Mouse (Mus musculus) urinary bladder, adult 2 months (tissue): Measurements from ENCODE around the gene 1700020D05Rik. TPM values are rescaled to one million over a fixed set of nuclear protein-coding genes. Genes with fewer than 3 reads are reported as not detected.
"Not testable (repeated sequence)": the region's sequence is repeated elsewhere in the genome, so short reads cannot be mapped to it uniquely, and the experiment has no call there.

Source experiments
- DNase-seq: peaks from one replicate; pipeline ENCODE4 v3.0.0; 2022; ENCODE audit warnings: low spot score
- polyA plus RNA-seq: library from polyadenylated mRNA; depleted of rRNA; stranded (reverse); fragments of >200 nt; gene quantifications from 2 replicates; pipeline ENCODE4 v1.2.3, GENCODE M21; 2012

Gene 1700020D05Rik
- polyA plus RNA-seq, 1 experiment, result 1.5 TPM

DNA sequence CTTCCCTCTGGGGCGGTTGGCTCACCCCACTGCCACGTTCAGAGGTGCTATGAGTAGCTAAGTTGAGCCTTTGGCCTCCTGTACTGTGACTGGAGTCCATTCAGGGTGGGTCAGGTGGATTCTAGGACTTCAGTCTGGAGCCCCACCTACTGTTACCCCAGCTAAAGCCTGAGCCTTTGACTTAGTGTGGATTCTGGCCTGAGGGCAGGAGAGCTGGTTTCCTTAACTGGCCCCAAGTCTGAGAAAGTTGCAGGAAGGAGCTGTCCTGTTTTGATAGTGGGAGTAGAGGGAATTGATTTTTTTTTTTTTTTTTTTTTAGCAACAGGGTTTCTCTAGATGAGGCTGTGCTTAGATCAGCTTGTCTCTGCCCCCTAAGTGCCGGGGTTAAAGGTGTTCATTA, 9.3 kb downstream of the 1700020D05Rik start:
- no peak for DNase-seq

DNA sequence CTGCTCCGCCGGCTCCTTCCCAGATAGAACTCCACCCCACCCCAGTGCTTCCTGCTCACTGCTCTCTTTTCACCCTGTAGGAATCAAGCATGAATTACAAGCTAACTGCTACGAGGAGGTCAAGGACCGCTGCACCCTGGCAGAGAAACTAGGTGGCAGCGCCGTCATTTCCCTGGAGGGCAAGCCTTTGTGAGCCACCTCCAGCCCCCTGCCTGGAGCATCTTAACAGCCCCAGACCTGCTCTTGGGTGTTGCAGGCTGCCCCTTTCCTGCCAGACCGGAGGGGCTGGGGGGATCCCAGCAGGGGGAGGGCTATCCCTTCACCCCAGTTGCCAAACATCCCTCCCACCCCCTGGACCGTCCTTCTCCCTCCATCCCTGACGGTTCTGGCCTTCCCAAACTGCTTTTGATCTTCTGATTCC, 10.3 kb downstream of the 1700020D05Rik start:
- DNase-seq, result not testable (repeated sequence)

DNA sequence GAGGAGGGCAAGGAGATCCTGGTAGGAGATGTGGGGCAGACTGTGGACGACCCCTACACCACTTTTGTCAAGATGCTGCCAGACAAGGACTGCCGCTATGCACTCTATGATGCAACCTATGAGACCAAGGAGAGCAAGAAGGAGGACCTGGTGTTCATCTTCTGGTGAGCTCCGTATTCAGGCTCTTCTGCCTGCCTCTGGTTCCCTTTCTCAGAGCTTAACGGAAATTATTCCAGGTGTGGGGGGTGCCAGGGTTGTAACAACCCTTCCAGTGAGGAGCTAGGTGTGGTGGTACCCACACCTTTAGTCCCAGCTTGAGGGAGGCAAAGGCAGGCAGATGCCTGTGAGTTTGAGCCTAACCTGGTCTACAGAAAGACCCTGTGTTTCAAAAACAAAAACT, 10.9 kb downstream of the 1700020D05Rik start:
- no peak for DNase-seq

DNA sequence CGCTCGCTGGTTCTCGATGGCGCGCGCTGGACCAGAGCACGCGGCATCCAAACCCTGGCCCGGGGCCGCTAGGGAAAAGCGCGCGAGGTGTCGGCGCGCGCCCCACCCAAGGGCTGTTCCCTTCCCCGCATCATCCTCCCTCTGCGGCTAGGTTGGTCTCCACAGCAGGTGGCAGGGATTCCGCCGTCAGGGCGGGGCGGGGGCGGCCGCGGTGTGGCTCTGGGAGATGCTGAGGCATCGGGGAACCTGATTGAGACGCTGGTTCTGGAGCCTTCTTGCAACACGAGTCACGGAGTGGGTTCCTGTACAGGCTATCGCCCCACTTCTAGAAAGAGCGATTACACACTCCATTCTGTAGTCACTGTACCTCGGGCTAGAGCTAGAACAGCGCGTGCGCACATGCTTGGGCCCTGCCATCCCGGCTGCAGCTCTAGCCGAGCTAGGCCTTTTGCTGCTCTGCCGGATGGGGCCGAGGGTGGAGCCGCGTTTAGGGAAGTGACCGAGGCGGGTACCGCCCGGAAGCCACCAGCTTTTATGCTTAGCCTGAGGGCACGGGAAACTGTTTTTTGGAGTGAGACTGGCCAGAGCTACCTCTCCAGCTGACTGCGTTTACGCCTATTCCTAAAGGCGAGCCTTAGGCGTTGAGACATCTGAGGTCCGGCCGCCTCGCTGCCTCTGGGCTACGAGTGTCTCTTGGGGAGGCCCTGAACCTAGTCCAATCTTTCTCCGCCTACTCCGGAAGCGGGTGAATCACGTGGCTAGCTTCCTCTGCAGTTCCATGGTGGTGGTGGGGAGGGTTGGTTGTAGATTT, 12.5 kb downstream of the 1700020D05Rik start:
- DNase-seq, result peak; percentile 73

DNA sequence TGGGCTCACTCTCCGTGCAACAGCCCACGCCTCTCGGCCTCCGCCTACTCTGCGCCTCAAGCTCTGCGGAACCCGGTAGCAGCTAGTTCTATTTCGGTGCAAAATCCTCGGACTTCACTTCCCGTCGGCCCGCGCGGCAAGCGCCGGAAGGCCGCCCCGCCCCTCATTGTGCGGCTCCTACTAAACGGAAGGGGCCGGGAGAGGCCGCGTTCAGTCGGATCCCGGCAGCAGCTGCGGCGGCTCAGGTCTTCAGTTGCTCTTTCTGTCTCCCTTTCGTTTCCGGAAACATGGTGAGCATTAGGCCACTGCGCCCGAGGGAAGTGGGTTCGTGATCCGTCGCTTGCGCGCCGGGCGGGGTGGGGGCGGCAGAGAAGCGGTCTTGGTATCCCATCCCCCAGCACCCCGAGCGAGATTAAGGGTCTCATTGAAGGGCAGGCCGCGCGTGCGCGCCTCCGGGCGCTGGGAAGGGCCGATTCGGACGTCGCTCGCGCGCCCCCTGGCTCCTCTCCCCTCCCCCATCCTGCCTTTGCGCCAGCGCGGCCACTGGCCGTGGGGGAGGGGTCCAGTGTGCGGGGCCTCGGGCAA, 13.2 kb downstream of the 1700020D05Rik start, which contains the start of gene Cfl1:
Gene Cfl1 (plus strand): TSS at position 143 of the 585 bp plus-strand sequence.
- DNase-seq, result peak; percentile 88

DNA sequence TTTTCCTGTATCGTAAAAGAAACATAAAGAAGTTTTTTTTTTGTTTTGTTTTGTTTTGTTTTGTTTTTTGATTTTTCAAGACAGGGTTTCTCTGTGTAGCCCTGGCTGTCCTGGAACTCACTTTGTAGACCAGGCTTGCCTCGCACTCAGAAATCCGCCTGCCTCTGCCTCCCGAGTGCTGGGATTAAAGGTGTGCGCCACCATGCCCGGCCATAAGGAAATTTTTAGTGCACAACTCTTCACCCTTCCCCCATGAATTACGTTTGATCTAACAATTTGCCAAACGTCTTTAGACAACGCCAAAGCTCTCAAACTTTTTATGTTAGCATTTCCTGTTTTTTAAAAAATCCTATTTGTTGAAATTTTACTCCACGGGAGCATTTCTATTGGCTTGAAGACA, 13.9 kb downstream of the 1700020D05Rik start:
- not testable (repeated sequence) for DNase-seq

DNA sequence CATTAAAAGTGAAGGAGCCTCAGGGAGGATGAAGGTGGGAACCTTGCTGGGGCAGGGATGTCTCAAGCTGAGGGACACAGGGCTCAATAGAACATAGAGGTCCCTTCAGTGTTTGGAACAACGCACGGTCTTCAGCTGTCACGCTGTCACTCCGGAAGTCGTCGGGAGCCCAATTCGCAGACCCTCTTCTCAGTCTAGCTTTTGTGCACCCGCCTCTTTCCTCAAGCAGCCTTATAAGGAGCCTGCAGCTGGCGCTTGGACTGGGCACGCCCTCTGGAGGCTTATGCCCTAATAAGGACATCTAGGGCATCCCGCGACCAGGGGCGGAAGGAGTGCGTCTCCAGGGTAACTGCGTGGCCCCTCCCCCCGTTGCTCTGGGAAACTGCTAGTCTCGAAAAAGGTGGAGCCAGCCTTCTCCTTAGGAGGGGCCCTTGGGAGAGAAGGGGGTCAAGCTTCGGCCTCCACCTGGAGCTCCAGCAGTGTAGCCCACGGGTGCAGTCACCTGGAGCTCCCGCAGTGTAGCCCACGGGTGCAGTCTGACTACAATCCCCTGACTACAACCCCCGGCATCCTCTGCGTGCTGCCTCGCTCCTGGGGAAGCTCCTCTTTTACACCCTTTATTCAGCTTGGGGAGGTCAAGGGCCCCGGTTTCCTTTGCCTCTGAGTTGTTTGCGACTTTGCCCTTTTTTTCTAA, 14.6 kb downstream of the 1700020D05Rik start:
- peak; percentile 85 for DNase-seq

DNA sequence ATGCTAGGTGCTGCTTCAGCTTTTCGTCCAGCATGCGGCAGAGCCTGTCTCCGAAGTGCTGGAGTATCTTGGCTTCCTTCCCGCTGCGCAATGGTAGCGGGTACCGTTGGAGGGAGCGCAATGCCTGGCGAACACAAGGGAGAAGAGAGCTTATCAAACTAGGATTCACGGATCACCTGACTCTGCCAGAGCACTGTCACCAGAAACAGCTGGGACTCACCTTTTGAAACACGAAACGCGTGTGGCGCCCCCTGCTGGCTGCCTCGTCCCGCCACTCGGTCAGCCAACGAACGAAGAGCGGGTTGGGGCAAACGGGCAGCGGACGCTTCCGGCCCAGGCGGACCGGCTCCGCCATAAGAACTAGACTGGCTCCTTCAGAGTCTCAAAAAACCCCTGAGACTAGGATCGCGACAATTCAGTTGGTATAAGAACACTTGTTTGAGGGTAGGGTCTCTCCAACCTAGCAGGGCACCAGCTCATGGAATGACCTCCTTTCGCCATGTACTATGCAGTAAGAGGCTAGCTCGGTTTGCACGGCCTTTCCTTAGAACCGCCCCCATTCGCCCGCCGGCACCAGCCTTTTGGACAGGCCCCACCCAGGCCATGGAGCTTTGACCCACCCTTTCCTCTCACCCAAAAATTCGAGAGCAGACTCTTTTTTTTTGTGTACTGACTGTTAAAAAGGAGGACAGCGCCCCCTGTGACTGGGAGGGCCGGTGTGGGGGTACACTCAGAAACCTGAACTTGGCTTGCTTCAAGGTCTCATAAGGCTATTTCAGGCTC, 15.6 kb downstream of the 1700020D05Rik start, which contains the start of gene Mus81:
Gene Mus81 (minus strand): TSS at position 635 of the 783 bp plus-strand sequence.
- DNase-seq, result peak; percentile 99

DNA sequence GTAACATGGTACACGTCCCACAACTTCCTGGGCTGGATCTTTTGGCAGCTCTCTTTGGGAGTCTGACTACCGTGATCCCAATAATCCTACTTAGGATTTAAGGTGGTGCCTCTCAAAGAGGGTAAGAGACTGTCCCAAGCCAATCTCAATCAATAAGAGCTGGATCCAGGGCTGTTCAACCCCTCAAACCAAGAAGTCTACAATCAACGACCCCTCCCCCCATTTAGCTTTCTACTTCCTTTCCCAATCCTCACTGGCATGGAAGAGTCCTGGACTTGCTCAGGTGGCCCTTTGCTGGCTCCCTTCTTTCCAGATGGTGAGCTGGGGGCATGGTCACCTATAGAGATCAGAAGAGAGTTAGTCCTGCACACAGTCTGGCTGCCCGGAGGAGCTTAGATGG, 16.8 kb downstream of the 1700020D05Rik start:
- no peak for DNase-seq

DNA sequence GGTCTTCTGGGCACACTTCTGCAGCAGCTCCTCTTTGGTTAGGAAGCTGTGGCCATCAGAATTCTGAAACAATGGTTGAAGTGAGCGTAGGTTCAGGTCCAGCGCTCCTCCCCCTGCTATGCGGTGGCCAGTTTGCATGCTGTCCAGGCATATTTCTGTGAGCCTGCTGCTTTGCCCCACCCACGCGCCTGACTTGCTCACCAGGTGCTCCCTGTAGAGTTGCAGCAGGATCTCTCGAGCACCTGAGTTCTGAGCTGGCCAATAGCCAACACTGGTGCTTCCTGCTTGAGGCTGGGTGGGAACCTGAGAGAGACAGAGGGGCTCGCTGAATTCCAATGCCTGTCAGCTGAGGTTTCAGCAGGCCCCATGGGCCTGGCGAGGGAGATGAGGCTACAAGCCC, 17.3 kb downstream of the 1700020D05Rik start:
- DNase-seq, result no peak

DNA sequence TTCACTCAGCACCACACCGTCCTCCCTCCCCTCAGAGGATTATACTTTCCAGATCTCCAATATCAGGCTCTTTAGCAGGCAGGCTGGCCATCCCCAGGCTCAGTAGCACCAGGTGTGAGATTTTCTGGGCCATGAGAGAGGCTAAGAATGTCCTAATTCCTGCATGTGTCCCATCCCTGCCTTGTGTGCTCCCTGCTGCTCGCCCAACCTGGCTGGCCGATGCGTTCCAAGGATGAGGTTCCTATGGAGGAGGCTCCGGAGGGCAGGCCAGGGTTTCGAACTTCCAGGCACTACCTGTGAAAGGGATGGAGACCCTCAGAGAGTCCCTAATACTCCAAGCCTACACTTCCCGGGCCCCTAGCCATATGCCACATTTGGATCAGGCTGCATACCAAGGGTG, 17.8 kb downstream of the 1700020D05Rik start:
- no peak for DNase-seq

DNA sequence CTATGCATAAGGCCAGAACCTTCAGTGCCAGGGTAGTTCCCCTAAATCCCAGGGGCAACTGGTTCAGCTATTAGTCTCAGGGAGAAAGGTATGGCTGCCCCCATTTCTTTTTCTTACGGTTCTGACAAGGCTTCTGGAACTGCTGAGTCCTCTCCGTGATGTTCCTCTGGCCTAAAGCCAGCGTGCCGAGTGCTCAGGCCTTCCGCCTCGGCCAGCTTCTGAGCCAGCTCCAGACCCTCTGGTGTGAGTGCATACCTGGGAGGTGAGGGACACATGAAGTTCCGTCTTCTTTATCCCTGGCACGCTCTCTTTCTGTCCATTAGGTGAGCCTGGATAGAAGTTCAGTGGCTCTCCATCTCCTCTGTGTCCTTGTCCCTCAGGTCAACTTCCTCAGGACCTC, 18.2 kb downstream of the 1700020D05Rik start:
- DNase-seq, result no peak

DNA sequence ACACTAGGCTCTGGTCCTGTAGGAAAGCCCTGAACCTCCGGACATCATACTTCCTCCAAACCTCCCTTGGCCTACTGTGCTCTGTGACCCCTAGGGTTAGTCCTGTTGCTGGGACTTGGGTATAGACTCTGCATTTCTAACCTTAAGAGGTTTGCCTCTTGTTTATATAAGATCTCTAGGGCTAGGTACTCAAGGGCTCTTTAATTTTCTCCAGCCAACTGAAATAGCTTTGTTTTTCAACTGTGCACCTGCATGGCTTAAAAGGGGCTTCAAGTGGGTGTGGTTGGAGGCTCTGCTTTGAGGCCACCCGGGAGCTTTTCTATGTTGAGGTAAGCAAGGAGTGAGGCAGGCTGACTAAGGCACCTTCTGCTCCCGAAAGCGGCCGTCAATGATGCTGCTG, 19.1 kb downstream of the 1700020D05Rik start:
- no peak for DNase-seq

DNA sequence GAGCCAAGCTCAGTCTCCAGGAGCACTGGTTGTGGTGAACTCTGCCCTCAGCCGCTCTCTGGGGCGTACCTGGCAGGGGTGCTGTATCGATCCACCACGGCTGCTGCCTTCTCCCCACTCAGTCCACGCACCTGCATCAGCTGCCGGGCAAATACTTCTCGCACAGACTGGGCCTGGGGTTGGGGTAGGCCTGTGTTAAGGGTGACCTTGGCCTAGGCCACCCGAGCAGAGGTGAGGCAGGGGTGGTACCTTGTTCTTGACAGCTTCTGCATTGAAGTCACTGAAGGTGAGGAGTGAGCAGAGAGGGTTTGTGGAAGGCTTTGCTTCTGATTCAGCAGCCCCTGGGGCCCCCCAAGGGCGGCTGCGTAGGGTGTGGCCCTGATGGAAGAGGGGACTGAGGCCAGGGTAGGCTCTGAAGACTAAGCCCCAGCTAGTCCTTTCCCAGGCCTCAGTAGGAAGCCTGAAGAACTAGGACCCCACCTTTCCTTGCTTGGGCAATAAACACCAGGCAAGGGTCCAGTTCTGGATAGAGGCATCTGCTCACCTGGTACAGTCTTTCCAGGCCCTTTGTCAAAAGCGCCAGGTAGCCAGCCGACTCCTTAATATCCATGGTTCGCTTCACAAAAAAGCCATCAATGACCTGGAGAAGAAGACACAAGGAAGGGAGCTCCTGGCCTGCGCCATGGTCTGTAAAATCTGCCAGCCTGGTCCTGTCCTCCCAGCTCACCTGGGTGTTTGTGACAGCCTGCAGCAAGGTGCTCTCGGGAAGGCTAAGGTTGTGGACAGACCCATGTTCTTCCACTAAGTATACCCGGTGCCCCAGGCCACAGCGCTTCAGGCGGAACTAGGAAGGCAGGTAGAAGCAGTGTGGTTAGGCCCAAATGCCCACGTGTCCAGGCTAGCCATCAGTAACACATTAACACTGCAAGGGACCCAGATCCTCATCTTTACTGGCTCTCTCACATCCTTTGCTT, 19.9 kb downstream of the 1700020D05Rik start:
- no peak for DNase-seq

DNA sequence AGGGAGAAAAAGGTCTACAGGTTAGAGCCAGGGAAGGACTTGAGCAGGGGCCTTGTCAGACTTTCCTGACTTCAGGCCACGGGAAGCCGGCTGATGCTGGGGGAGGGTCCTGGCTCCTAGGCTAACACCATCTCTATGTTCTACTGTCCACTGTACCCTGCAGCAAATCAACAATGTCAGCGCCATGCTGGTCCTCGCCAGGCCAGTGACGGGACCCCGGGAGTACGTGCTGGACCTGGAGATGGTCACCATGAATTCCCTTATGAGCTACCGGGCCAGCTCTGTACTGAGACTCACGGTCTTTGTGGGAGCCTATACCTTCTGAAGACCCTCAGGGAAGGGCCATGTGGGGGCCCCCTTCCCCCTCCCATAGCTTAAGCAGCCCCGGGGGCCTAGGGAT, 22.2 kb downstream of the 1700020D05Rik start:
- no peak for DNase-seq

DNA sequence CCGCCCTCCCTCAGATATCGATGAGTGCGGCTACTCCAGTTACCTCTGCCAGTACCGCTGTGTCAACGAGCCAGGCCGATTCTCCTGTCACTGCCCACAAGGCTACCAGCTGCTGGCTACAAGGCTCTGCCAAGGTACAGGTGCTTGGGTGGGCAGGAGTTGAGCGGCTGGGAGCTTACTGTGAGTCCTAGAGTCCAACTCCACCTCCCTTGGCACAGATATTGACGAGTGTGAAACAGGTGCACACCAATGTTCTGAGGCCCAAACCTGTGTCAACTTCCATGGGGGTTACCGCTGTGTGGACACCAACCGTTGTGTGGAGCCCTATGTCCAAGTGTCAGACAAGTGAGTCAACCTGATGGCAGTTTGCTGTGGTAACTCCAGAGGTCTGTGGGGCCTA, 23.6 kb downstream of the 1700020D05Rik start:
- DNase-seq, result no peak

DNA sequence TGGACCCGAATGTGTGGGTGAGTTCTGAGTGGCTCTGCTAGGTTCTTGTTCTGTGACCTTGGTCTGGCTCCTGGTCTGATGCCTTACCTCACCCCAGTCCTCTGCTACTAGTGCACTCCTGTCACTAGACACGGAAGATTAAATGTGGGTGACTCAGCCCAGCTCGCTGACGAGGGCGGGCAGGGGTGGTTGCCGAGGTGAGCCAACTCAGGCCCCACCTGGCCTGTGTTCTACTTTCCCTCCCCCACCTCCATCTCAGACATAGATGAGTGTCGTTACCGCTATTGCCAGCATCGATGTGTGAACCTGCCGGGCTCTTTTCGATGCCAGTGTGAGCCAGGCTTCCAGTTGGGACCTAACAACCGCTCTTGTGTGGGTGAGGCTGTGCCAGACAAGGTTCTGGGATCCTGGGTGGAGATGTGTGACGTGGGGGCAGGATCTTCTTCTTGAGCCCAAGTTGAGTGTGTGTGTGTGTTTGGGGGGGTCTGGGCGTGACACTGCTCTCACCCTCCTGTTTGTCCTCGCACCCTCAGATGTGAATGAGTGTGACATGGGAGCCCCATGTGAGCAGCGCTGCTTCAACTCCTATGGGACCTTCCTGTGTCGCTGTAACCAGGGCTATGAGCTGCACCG, 25.8 kb downstream of the 1700020D05Rik start:
- no peak for DNase-seq

DNA sequence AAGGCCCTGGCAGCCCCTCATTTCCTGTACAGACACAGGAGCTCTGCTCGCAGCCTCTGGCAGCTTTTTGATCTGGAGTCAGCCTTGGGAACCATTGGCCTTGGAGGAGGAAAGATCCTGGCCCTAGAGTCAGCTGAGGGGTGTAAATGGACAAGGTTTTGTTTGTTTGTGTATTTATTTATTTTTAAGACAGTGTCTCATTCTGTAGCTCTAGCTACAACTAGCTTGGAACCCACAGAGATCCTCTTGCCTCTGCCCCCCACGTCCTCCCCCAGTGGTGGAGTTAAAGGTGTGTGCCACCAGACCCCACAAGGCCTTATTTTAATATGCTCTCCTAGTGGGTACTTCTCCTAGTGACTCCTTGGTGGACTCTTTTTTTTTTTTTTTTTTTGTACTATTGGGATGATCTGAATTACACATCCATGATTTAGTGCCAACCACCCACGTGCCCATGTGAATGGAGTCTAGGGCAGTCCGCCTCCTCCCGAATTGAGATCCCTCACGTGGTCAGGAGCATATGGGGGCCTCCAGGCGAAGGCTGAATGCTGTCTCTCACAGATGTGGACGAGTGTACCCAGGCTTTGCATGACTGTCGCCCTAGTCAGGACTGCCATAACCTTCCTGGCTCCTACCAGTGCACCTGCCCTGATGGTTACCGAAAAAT, 26.5 kb downstream of the 1700020D05Rik start:
- no peak for DNase-seq

DNA sequence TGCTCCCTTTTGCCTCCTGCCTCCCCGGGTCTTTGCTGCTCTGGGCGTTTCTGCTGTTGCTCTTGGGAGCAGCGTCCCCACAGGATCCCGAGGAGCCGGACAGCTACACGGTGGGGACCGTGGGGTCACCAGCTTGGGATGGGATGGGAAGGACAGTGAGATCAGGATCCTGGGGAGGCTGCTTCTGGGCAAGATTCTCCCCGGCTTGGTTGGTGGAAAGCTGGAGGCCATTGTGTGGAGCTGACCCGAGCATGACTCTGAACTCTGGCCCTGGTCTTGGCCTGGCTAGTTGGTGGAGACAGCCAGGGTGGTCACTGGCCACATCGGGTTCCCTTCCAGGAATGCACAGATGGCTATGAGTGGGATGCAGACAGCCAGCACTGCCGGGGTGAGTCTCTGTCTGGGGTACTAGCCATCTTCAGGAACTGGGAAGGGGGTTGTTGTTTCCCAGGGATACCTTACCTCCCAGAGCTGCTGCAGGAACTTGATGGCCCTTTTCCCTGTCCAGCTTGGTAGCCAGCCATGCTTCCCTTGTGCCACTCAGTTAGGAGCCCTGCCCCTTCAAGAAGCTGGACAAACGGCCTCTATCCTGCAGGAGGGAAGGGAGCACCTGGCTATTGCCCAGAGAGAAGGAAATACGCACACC, 28.4 kb downstream of the 1700020D05Rik start:
- no peak for DNase-seq
